Mouse (Mus musculus) G1E (cell line): ENCODE results near the gene Aurka.

Experiments
- CTCF ChIP-seq: IDR thresholded peaks from 2 replicates; pipeline ENCODE4 v1.5.1; 2012; ENCODE audit warnings: low read depth, low read length, inconsistent platforms, mixed read lengths
- GATA1 ChIP-seq: IDR thresholded peaks from 2 replicates; pipeline ENCODE4 v1.6.1; 2012; ENCODE audit warnings: borderline replicate concordance, low read length, inconsistent platforms, mixed read lengths
- GATA2 ChIP-seq: IDR thresholded peaks from 2 replicates; pipeline ENCODE4 v1.6.1; 2012; ENCODE audit warnings: low read depth, low read length, inconsistent platforms, borderline replicate concordance
- POLR2AphosphoS5 ChIP-seq: IDR thresholded peaks from 2 replicates; pipeline ENCODE4 v1.6.1; 2012; ENCODE audit warnings: low read depth, low read length, inconsistent platforms; ENCODE audit not compliant: insufficient replicate concordance
- TAL1 ChIP-seq: conservative IDR thresholded peaks from 2 replicates; pipeline ENCODE4 v1.6.1; 2012; ENCODE audit warnings: low read depth, low read length, inconsistent platforms, mixed read lengths

- no peak for TF ChIP-seq CTCF
- TF ChIP-seq POLR2AphosphoS5 = no peak
- TF ChIP-seq GATA1 = no peak
- no peak for TF ChIP-seq TAL1
- TF ChIP-seq GATA2 = no peak
Observed at GRCm38 (mm10) chr2:172341606-172342005, 28.7 kb downstream of the Aurka start.
